Mouse (Mus musculus) cortical plate, adult 2 months (tissue): ENCODE measurements at regions not wholly inside any gene's neighbourhood (a gene's known extent, or its start where the extent isn't known, plus 50 kb on each side); places are given as distances from the start of the nearest gene placed in this dataset.

ENCODE experiments used
- CTCF ChIP-seq: fragments of 200-500 bp; IDR thresholded peaks from 2 replicates; pipeline ENCODE4 v1.5.1; 2011; ENCODE audit warnings: mild to moderate bottlenecking, control low read depth, low read length; ENCODE audit not compliant: insufficient read depth; ENCODE audit errors: extremely low read depth
- POLR2A ChIP-seq: fragments of 200-500 bp; IDR thresholded peaks from 2 replicates; pipeline ENCODE4 v1.6.1; 2011; ENCODE audit warnings: mild to moderate bottlenecking, low read length, control low read depth; ENCODE audit not compliant: insufficient read depth; ENCODE audit errors: extremely low read depth

GRCm38 (mm10) chr2:116727591-116727990 is 150.9 kb upstream of the Tmco5 start:
- TF ChIP-seq POLR2A (no peak), CTCF (no peak)
